Mouse (Mus musculus) megakaryocyte-erythroid progenitor cell, adult 5-6 weeks (primary cell): ENCODE results near the gene Fbxw2. TPM values are rescaled to one million over a fixed set of nuclear protein-coding genes. Genes with fewer than 3 reads are reported as not detected.
A peak's percentile ranks its signal among the peaks of the same experiment; 100 is the strongest.
"Not testable (repeated sequence)": the region's sequence is repeated elsewhere in the genome, so short reads cannot be mapped to it uniquely, and the experiment has no call there.

Experiments used
- ATAC-seq: replicated peaks from 2 replicates; pipeline ENCODE4 v1.8.0; 2016; ENCODE audit warnings: mild to moderate bottlenecking, inconsistent platforms; ENCODE audit not compliant: severe bottlenecking, poor library complexity, low FRiP score, low TSS enrichment
- total RNA-seq, 2 experiments: library from RNA; stranded (forward) in 1 of 2; stranded (reverse) in 1 of 2; fragments of 200-1000, 215-1000 nt in 1 of 2; fragments of >200 nt in 1 of 2; fragmentation: Nextera tagmentation in 1 of 2; gene quantifications; 2 replicates each; pipeline ENCODE4 v1.2.3; 2014 to 2017

Gene Fbxw2
- total RNA-seq (2014; fragmentation: Nextera tagmentation): 46.3 and 61.9 TPM in 2 replicates
- 73.6 and 75.1 TPM in 2 replicates for total RNA-seq (2017)

DNA sequence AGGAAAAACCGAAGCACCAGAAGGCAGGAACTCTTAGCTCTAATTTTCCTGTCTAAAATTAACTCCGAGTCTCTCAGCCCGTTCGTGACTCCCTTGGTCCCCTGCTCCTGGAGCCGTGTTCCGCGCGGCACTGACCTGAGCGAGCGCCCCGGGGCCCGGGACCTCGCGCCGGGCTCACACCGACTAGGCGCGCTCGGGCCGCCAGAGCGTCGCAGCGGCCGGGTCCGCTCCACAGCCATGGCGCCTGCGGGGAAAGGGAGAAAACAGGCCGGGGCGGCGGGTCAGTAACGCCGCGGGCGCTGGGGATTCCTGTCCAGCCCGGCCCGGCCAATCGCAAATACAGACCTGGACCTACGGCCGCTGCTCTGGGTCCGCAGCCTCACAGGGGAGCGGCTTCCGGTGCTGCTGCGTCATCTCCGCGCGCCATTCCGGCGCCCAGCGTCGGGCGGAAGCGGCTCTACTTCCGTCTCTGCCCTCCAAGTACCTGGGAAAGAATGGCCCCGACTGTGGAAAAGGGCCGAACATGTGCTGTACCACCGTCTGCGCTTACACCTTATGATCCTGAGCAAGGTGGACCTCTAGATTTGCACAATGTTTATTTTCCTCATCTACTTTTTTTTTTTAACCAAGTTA, at the start of gene Fbxw2:
Gene Fbxw2, minus strand, starts transcription at position 485 of the 633 bp plus-strand sequence.
- peak; percentile 96 for ATAC-seq

DNA sequence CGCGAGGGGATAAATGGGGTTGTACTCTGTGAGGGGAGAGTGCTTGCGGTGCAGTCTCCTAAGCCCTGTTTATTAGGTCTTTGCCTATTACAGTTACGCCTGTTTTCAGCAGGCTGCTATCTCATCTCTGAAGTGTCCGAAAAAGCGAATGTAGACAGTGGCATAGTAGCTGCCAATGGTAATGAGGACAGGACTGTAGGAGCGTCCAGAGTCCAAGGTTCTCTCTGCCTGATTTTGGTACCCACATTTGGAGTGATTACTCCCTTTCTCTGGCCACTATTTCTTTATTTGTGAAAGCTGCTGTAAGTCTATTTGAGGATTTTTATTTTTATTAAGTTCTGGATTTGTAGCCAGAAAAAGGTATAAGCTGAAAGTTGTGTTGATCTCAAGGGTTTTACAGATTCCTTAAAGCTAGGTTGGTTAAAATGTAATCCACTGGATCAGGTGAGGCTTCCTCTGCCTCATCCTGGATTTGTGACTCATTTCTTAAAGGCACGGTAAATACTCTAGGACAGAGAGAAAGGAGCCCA, 48.8 kb upstream of the Fbxw2 start, which contains the start of gene Psmd5:
Gene Psmd5, minus strand, starts transcription at position 153 of the 530 bp plus-strand sequence.
- ATAC-seq: no peak

DNA sequence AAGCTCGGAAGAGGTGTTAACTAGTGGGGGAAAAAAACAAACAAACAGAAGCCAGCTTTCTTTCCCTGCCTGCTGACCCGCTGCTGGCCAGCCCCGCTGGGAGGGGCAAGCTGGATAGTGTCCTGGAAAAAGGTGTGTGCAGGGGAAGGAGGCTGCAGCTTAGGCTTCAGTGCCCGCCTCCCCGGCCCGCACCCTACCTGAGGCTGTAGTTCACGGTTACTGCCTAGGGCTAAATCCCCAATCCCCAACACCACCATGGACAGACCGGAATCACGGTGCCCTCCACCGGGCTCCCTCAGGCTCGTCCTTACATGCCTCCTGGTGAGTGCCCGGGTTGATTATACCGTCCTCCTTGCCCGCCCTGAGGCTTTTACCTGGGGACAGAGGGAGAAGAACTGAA, 48.2 kb upstream of the Fbxw2 start, which contains the start of gene Cutal:
Gene Cutal, plus strand, starts transcription at position 126 of the 400 bp plus-strand sequence.
- ATAC-seq: no peak

DNA sequence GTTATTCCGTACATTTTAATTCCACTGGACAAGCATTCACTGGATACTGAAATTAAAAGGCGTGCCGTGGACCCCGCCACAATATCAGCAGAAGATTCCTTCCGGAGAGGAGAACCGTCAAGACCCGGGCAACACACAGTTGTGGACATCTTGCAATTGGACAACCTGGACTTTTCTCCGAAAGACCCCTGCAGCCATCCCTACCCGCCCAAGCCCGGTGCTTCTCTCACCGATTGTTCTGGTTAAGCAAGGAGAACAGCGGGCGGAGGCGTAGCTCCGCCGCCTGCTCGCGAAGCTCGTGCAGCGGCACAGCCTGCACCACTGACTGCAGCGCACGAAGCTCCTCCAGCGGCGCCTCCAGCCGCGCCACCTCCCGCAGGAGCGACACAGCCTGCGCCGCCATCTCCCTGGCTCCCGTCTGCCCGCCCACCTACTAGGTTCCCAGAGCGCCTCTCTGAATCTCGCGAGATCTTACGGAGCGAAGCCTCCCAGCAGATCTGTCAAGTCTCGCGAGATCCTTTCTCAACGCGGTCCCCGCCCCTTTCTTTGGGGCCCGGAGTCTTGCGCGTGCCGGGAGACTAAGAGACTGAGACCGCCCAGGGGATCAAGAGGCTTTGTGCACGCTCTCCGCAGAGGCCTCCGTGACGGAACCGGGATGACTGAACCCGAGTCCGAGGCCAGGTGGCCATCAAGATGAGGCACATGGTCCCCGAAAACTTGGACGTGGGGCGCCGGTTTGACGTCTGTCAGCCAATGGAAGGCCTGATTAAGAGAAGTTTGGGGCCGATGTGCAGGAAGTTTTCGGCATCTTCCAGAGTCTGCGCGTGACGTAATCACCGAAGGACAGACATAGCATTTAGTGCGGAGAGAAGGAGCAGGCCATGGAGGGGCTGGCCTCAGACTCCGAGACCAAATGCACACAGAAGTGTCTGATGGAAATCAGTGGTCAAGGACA, 44.7 kb upstream of the Fbxw2 start:
- peak; percentile 92 for ATAC-seq

DNA sequence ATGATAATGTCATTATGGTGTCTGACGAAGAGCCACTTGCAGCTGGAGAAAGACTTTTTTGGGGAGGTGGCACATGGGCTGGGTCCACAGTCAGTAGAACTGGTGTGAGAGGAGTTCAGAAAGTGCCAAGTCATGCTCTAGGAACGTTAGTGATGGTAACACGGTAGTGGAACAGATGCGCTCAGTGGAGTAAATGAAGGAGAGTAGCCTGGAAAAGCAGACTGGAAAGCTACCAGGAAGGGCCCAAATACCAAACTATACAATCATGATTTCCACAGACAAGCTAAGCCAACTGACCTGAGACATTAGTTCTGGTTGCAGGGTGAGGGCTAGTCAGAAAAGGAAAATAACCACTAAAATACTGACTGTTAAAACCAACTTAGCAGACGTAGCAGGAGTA, 43.6 kb upstream of the Fbxw2 start:
- peak; percentile 82 for ATAC-seq

DNA sequence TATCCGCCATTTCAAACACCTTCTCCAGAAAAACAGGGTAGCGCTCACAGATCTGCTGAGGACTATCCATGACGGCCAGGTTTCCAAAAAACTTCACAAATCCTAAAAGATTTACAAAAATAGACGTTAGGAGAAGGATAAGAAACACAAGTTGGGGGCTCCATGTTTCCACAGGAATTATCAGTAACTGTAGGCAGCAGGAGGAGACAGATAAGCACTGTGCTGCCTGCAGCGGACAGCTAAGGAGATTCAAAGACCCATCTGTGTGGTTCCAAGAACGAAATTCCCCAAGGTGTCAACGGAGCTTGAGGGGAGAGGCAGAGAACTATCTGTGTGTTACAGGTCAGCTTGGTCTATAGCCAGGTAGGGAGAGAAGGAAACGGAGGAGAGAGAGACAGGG, 31.6 kb upstream of the Fbxw2 start:
- ATAC-seq: peak; percentile 69

DNA sequence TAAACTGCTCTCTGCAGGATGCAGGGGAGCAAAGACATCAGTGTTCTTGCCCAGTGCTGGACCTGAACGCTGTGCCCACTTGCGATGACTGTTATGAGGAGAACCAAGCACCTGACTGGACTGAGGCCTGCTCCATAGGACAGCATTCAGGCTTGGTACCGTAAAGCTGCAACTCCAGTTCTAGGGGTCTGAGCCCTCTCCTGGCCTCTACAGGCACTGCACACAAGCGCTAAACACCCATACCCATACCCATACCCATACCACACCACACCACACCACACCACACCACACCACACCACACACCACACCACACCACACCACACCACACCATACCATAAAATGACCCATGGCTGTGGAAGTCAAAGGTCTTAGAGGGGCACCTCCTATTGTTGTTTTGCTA, 29.2 kb upstream of the Fbxw2 start:
- peak; percentile 65 for ATAC-seq

DNA sequence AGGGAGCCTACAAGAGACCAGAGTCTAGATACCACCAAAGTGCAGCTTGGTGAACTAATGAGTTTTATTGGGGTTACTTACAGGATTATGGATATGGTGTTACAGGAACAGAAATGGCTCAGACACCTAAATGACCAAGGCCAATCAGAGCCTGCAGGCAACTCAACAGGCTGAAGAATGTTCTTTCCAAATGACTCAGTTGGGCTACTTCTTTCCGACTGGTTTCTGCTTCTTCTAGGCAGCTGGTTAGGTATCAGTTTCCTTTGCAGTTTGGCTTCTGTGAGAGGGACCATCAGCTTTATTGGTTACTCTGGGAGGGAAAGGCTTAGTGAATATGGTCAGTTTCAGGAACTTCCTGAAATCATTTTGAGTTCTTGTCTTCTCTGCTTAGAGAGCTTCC, 21.6 kb upstream of the Fbxw2 start:
- no peak for ATAC-seq

DNA sequence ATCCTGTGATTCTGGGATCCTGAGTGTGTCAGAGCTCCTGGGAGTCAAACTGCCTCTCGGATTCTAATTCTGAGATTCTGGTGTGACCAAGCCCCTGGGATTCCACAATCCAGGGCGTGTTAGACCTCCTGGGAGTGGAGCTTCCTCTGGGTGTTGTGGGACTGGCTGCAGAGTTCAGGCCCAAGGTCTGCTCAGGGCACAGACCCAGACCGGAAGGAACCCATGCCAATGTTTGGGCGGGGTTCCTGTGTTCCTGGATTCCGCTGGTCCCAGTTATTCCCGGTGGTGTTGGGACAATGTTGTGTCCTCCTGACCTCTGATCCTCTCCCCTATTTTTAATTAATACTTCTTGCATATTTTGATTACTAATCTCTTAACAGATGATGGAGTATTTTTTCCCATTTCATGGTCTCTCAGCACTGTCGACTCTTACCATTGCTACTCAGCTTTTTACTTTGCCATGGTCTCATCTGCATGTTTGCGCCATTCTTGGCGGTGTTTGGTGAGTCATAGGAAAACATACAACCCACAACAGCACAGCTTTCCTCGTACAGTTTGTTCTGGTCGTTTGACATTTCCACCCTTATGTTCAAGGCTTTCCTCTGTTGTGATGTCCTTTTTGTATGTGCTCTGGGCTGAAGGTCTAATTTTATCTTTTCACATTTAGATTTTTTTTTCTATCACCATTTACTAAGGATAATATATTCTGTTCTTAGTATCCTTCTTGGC, 17.3 kb upstream of the Fbxw2 start:
- no peak for ATAC-seq

DNA sequence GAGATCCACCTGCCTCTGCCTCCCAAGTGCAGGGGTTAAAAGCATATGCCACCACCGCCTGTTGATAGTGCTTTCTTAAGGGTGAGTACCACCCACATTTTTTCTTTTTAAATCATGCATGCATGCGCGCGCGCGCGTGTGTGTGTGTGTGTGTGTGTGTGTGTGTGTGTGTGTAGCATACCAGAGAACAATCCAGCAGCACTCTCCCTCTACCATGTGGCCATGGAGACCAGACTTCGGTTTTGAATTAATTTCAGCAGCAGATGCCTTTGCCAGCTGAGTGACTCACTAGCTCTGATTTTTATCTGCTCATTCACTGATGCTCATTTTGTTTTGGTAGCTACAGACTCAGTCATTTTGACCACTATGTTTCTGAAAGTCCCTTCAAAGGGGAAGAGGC, 15.6 kb upstream of the Fbxw2 start:
- no peak for ATAC-seq

DNA sequence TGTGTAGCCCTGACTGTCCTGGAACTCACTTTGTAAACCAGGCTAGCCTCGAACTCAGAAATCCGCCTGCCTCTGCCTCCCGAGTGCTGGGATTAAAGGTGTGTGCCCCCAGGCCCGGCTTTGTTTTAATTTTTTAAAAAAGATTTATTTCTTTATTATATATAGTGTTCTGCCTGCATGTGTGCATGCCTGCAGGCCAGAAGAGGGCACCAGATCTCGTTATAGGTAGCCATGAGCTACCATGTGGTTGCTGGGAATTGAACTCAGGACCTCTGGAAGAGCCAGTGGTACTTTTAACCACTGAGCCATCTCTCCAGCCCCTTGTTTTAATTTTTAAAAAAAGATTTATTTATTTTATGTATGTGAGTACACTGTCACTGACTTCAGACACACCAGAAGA, 14.0 kb upstream of the Fbxw2 start:
- not testable (repeated sequence) for ATAC-seq

DNA sequence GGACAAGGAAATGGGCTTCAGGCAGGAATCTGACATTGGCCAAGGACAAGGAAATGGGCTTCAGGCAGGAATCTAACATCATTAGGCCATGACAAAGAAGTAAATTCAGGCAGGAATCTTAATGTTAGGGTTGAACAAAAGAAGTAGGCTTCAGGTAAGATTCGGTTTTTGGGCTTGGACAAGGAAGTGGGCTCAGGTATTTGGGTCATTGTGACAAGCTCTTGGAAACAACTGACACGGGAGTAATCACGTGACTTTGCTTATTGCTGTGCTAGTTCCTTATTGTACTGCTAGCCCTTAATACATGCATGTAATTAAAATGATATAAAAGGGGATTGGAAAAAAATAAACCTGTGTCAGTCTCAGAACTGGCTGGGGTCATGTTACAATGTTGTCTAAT, 9.6 kb upstream of the Fbxw2 start:
- no peak for ATAC-seq

DNA sequence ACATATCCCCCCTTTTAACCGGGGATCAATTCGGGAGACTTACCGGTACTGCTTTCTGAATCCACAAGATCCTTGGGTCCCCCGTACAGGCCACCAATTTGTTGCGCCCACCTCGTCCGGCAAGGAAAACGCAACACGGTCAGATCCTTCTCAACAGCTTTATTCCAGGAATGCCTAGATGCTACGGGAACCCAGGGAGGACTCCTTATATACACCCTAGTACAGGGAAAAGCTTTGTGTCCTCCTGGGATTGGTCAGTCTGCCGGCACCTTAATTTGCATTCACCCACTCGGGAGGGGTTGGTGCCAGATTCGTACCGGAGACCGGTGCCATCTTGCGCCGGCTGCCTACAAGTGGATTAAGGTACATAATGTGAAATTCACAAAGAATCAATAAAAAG, 7.5 kb upstream of the Fbxw2 start:
- ATAC-seq: no peak

DNA sequence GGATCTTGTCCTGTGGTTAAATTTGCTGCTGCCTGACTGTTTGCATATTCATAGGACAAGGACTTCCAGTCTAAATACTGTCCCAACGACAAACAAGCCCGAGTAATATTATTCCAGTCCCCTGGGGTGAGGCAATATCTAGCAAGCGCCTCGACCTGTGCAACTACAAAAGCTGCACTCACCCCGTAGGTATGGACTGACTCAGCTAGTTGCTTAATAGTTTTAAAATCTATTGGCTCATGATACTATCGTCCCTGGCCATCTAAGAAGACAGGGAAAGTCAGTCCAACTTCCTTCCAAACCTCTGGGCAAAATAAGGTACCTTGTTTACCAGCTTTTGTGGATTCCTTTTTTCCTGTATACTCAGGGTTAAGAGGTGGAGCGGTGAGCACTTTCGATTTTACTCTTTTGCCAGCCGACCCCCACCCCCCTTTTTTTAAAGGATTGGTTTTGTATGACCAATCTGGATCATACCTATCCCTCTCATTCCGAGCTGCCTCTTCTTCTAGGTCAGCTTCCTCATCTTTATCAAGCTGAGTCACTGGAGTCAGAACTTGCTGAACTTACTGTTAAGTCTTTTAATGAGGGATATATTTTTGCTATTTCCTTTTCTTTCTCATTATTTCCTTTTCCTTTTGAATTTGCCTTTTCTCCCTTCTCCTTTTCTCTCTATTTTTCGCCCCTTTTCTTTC, 6.8 kb upstream of the Fbxw2 start, which contains the start of gene Gm34653:
Gene Gm34653, plus strand, starts transcription at position 242 of the 692 bp plus-strand sequence.
- not testable (repeated sequence) for ATAC-seq

DNA sequence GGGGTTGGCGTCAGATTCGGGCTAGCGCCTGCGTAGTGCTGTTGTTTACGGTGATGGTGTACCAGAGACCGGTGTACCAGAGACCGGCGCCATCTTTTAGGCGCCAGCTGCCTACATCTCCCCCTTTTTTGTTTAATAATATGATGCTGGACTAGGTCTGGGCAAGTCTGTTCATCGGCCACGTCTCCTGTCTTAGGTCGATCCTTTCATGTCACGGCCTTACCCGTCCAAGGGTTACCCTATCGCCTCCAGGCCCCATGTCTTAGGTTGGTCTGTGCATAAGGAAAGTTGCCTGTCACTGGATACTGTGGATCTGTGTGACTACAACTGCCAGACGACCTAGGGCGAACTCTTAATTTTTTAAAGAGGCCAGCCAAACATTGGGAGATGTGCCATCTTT, 4.0 kb upstream of the Fbxw2 start:
- not testable (repeated sequence) for ATAC-seq

DNA sequence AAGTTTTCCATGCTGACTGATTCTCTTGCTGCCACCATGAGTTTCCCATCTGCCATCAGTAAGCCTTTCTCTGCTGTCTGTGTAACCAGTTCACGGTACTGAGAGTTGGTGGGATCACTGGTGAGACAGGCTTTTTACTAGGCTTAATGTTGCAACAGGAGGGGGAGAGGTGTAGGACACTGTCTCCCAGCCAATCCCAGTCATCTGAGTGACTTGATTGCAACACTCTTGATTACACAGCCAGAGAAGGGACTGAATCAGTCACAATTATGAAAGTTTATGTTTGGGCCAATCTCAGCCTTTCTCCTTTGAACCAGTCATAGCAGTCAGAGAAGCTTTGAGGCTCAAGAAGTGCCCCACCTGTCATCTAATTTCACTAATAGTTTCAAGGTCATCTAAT, 1.9 kb upstream of the Fbxw2 start:
- ATAC-seq: no peak

DNA sequence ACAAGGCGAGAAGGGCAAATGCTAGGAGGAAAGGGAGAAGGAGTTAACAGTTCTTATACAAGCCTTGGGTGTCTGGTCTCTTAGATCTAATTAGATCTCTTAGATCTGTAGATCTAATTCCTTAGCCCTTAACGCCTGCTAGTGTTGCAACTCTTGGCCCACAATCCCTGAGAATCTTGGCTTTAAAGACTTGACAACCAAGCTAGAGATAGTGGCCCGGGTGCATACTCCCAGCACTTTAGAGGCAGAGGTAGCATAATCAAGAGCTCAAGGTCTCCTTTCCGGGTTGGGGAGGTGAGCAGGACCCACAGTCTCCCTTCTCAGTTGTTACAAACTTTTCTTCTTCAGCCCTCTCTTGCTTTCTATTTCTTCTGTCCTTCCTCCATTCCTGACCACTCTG, 1.5 kb upstream of the Fbxw2 start:
- ATAC-seq: no peak

DNA sequence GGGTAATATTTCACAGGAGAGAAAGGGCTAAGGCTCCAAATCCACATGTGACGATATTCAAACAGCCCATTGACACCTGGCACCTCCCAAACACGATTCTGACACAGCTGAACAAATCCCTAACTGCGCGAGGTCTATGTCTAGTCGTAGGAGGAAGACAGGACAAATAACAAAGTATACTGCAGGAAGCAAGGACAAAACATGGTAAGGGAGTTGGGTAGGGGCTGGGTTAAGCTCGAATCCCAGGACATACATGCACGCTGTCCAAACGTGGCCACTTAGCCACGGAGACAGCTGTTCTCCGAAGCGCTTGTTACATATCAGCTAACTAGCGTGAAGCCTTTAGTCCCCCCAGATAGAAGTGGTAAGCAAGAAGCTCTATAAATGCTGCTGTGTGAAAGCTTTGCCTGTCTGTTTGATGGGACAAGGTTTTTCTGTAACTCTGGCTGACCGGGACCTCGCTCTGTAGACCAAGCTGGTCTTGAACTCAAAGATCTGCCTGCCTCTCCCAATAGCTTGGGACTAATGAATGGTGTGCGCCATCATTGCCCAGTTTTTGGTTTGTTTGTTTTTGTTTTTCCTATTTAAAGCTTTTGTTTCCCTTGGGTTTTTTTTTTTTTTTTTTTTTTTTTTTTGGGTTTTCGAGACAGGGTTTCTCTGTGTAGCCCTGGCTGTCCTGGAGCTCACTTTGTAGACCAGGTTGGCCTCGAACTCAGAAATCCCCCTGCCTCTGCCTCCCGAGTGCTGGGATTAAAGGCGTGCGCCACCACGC, 535 bp upstream of the Fbxw2 start:
- peak; percentile 48 for ATAC-seq
